Mouse (Mus musculus): ENCODE measurements around the gene Myom3. TPM values are rescaled to one million over a fixed set of nuclear protein-coding genes. Genes with fewer than 3 reads are reported as not detected.
A peak's percentile ranks its signal among the peaks of the same experiment; 100 is the strongest.

Gene Myom3
- total RNA-seq, 4 experiments from 2014 or later = 0.98 to 1.7 (median 1.1) TPM

DNA sequence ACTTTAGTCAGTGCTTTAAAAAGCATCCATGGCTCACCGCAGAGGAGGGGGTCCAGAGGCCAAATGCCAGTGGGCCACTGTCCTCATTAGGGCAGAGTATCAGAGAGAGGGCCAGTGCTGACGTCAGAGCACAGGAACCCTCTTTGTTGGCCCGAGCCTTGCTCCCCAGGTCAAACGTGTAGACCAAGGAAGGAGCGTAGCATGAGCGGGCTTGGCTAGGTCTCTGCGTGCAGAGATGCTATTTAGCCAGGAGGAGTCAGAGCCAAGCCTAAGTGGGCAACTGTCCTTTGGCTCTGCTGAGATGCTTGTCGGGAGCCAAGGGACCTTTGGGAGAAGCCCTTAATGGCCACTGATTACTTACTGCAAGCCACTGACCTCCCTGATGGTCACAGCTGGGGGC lies 1.5 kb downstream of the Myom3 start:
- DNase-seq (ENCODE audit: low spot score in 2 of 2) = no peak

DNA sequence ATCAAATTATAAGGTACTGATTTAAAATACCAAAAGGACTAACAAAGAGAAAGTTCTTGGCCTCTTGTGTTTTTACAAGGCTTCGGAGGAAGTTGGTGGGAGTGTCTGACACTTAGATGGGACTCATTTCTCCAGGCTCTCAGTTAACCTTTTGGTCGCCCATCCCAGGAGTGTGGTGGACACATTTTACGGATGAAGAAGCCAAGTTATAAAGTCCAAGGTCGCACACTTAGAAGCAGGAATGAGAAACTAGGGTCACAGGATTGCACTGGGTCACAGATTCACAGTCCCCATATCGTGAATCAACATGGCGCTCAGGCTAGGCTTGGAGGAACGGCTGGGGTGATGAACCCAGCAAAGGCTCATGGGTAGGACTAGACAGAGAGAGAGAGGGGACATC lies 2.1 kb downstream of the Myom3 start:
- DNase-seq (ENCODE audit: low spot score in 2 of 2) = no peak

DNA sequence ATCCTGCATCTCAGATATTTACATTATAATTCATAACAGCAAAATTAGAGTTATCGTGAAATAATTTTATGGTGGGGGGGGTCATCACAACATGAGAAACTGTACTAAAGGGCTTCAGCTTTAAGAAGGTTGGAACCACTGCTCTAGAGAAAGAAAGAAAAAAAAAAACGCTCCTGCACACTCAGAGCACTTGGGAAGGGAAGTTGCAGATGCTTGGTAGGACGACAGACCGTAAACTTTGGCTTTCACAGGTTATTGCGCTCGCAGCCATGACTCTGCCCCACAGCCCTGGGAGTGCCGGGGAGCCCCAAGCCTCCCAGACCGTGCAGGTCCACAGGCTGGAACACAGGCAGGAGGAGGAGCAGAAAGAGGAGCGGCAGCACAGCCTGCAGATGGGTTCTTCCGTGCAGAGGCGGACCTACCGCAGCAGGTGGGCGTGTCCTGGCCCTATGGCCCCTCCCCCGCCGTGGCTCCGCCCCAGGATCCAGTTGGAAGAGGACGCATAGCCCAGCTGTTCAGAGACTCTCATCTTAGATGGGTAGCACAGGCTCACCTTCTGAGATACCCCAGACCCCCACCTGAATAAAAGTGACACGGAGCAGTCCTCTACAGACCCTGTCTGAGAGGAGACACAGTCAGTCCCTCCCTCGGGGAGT lies 2.9 kb downstream of the Myom3 start:
- peak in 1 of 2 experiments; percentile 25 for DNase-seq (ENCODE audit: low spot score in 2 of 2)

DNA sequence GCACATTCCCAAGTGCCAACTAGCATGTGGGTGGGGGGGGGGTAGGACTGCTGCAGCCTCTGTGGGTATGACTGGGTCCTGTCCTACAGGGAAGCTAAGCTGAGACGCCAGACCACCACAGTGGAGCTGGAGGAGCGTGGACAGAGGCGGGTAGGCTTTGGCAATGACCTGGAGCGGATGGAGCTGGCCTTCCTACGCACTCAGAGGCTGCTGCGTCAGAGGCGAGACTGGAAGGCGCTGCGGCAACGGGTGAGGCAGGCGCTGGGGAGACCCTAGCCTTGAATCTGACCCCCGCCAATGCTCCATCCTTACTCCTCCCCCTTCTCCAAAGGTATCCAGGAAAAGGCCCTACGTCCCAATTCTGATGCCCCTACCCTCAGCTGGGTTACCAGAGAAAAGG lies 5.2 kb downstream of the Myom3 start:
- no peak for DNase-seq (ENCODE audit: low spot score in 2 of 2)

DNA sequence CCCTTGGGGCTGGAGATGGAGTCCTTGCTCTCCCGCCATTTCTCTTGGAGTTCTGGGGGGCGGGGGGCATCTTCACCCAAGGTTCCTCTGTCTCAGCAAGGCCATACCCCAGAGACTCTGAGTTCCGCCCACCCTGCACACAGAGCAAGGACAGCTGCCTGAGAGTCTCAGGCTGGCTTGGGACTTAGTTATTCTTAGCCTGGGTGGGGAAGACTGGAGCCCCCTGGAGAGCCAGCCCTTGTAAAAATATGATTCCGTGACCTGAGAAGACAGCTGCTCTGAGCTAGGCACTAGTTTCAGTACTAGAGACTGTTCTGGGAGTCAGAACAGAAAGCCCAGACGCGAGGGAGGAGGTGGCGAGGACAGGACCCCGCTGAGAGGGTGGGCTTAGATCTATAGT lies 6.2 kb downstream of the Myom3 start:
- no peak for DNase-seq (ENCODE audit: low spot score in 2 of 2)

DNA sequence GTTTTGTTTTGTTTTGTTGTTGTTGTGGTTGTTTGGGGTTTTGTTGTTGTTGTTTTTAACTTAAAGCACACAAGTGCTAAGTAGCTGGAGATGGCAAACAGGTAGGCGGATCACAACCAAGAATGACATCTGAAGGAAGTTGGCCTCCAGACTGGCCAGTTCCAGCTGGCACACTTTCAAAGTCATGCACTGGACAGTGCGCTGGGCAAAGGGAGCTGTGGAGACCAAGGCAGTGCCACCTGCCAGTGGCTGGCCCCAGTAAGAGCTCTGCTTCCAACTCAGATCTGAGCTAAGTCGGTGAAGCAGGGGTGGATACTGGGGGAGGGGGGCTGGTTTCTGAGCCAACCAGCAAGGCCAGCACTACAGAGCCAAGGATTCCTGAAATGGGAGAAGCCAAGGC lies 7.5 kb downstream of the Myom3 start:
- no peak for DNase-seq (ENCODE audit: low spot score in 2 of 2)

DNA sequence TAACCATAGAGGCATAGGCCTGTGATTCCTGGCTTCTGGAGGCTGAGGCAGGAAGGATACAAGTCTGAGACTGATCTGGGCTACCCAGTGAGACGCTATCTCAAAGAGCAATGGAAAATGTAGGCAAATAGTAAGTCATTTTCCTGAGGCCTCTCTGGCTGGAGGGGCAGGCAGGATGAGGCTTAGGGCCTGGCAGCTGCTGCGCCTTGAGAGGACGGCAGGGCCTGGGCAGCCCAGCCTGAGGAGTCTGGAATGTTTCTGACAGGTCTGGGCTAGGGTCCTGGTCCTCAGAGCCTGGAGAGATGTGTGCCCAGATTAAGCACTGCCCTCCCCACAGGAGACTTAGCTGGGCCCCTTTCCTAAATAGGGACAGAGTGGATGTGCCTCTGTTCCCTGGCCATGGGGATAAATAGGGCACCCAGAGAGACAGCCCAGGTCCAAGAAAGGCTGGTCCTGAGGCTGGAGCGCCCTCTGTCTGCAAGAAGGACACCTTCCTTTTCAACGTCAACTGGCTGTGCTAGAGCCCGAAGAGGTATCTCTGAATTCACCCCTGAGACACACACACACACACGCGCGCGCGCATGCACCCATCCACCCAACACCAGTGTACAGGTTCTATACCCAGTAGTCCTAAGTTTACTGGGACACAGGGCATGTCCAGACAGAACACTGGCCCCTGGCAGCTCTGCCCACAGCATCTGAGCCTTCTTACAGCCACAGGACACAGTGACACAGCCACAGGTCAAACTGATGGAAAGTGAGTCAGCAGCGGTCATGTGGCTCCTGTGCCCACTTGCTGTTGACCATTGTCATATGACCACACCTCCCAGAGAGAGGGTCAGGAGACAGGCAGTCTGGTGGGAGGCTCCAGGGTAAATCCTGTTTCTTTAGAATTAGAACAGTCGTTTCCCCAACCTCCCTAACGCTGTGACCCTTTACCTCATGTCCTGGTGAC lies 9.3 kb downstream of the Myom3 start:
- no peak for DNase-seq (ENCODE audit: low spot score in 2 of 2)

DNA sequence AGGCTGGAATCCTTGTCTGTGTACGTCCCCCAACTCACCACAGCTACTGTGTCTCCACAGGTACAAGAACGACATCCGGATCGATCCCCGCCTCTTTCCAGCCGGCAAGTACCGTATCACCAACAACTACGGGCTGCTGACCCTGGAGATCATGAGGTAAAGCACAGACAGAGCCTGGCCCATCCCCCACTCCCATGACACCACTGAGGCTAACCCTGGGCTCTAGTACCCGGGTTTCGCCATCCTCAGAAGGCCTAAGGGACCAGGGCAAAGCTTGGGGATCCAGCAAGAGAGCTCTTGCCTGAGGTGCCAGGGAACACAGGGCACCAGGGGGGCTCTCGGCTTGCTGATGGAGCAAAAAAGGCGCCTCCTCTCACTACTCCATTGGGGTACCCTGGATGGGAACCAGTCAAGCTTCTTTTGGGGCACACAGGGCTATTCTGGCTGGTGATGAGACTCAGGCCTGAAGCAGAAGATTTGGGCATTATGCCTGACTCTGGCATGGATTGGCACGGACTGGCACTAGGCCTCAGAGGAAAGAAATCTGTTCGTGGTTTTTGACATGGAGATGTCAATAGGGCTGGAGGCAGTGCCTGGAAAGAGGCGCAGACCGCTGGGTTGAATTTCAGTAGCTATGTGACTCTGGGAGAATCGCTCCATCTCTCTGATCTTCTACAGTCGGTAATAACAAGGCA lies 11.2 kb downstream of the Myom3 start:
- no peak for DNase-seq (ENCODE audit: low spot score in 2 of 2)

DNA sequence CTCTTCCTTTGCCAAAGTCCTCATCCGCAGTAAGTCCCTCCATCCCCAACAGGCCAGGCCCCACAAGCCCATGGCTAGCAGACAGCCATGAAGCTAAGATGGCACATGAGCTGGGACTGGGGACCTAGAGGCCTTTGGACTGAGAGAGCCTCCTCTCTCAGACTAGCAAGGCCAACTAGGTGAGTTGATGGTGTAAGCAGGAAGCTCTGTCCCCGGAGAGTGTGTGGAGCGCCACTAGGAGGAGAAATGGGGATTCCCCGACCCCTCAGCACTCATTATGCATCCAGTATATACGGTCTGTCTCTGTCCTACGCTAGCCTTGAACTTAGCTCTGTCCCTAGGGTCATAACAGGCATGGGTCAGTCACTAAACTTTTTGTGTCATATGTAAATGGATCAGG lies 12.1 kb downstream of the Myom3 start:
- DNase-seq (ENCODE audit: low spot score in 2 of 2) = no peak

DNA sequence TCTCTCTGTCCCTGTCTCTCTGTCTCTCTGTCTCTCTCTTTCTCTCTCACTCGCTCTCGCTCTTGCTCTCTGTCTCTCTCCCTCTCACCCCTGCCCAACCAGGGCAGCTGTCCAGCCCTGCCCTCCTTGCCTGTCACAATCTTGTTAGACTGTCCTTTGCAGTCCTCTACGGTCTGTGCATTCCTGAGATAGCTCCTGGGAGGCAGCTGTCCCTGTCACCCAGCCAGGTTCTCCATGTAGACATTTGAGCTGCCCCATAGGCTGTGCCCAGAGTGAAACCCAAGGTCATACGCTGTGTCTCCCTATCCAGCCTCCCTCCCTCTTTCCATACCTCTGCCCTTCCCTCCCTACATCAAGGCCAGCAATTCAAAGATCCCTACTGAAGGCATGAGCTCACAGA lies 13.2 kb downstream of the Myom3 start:
- no peak for DNase-seq (ENCODE audit: low spot score in 2 of 2)

DNA sequence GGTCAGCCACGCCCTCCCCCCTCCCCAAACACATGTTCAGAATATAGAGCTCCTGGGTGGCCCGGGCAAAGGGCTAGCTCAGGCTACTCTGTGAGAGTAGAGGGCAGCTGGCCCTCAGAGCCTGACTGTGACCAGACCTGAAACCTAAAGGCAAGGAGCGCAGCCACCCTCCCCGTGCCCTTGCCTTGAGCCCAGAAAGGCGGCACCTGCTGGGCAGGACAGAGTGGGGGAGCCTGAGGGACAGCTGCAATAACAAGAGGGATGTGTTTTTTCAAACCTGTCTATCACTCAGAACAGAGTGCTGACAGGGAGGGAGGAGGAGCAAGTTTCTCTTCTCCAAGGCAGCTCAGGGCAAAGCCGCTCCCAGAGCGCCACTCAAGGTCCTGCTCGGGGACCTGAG lies 15.0 kb downstream of the Myom3 start:
- no peak for DNase-seq (ENCODE audit: low spot score in 2 of 2)

DNA sequence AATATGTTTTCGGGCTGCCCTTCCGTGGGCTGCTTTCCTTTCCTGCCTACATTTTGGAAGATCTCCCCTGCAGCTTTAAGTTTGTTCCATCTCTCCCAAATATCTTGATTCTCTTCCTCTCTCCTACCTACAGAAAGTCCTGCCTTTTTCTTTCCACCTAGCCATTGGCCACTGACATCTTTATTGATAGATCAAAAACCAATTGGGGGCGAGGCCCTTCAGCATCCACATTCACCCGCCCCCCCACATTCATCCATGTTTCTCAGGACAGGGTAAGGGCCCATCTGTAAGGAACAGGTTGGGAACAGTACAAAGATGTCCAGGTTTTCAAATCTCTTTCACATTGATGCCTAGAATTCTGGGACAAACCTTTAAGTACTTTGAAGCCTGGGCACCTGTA lies 17.3 kb downstream of the Myom3 start:
- no peak for DNase-seq (ENCODE audit: low spot score in 2 of 2)

DNA sequence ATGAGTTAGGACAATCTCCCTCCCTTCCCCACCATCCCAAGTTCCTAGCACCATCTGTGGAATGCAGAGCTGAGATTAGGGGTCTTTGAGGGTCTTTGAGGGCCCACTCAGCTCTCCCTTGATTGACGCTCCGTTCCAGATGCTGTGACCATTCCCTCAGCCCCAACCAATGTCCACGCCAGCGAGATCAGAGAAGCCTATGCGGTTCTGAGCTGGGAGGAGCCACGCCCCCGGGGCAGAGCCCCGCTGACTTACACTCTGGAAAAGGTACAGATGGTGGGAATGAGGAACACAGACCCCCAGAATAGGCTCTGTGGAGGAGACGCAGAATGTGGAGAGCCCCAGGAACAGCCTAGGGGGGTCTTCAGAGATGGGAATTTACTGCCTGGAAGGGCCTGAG lies 20.1 kb downstream of the Myom3 start:
- no peak for DNase-seq (ENCODE audit: low spot score in 2 of 2)

DNA sequence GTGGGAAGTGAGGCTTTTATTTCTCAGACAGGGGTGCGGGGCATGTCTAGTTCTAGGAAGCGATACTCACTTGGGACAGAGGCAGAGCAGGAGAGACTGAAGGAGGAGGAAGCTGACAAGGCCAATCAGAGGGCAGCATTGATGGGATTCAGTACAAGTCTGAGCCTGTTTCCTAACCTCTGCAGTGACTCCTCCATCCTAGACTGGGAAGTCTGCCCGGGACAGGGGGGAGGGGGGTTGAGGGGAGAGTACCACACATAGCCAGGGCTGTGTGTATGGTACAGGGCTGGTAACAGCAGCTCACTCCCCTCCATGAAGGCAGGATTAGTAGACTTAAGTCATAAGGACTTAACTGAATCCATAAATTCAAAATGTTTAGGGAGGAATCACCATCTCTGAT lies 20.7 kb downstream of the Myom3 start:
- no peak for DNase-seq (ENCODE audit: low spot score in 2 of 2)

DNA sequence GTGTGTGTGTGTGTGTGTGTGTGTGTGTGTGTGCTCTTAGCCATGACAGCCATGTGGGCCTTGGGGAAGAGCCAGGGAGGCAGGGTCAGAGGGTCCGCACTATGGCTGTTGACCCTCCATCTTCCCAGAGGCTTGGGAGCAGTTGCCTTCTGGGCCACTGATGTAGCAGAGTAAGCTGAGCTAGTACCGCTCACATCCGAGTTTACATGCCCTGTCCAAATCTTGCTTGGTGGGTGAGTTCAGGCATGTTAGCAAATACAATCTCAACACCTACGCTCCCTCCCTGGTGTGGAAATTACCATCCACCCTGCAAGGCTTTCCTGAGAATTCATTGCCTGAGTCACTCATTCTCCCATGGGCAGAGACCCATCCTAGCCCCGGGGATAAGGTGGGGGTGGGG lies 21.8 kb downstream of the Myom3 start:
- no peak for DNase-seq (ENCODE audit: low spot score in 2 of 2)

DNA sequence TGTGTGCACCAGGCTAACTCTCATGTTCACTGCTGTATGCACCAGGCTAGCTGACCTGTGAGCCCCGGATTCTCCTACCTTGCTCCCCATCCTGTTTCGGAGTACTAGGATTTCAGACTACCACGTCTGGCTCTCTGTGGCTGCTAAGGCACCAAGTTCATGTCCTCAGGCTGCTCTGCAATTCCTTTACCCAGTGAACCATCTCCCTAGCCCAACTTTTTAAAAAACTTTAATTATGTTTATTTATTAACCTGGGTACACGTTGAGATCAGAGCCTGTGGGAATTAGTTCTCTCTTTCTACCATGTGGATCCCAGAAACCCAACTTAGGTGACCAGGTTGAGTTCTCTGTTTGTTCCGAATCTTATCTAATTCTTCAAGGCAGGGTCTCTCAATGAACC lies 27.1 kb downstream of the Myom3 start:
- no peak for DNase-seq (ENCODE audit: low spot score in 2 of 2)

DNA sequence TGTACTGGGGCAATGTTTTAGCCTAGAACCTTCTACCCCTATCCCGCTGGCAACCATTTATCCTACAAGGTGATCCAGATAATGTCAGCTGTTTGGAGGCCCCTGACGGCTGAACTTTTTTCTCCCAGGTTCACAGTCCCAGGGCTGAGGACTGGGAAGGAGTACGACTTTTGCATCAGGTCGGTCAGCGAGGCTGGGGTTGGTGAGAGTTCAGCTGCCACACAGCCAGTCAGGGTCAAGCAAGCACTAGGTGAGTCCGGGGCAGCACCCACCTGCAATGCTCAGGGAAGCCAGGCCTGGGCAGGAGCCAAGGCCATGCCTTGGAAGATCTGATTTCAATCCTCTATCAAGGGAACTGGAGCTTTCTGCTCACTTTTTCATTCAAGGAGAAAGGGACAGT lies 27.8 kb downstream of the Myom3 start:
- DNase-seq (ENCODE audit: low spot score in 2 of 2) = no peak

DNA sequence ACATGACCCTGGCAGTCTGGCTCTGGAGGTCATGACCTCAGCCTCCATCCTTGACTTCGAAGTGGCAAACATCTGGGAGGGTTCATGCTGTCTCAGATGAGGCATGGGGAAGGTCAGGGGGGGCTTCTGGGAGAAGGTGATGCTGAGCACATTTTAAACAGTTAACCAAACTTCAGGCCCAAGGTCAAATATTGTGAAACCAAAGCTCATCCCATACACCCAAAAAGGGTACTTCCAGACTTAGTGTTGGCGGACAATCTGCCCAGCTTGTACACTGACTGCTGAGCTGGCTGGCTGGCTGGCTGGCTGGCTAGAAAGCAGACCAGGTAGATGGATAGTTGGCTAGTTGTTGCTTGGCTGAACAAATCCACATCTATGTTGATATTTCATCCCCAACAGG lies 29.6 kb downstream of the Myom3 start:
- DNase-seq (ENCODE audit: low spot score in 2 of 2) = no peak

DNA sequence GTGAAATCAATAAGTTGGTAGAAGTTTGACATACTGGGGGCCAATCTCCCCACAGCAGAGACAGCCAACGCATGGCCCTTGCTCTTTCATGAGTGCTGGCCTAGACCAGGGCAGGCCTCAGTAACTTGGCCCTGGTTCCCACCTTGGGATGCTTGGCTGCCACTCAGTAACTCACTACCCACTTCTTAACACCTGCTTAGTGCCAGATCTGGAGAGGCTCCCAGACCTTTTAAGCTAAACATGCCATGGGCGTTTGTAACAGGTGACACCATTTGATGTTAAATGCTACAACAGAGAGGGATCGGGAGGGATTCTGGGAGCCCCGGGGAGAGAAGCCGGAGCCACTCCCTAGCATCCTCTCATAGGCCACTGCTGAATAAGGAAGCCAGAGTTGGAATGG lies 33.3 kb downstream of the Myom3 start:
- DNase-seq (ENCODE audit: low spot score in 2 of 2) = no peak

DNA sequence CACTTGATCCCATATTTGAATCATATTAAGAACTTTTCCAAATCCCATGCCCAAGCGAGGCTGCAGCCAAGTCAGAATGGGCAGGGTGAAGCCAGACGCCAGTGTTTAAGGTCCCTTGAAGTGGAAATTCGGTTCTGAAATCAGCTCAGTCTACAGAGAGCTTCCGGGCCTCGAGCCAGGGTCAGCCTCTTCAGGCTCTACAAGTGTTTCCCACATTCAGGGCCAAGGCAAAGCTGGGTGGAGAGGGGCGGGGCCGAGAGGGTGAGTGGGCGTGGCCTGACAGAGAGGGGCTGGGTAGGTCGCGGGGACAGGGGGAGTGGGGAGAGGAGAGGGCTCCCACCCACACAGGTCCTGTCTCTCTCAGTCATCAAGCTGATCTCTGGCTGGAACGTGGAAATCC lies 38.4 kb downstream of the Myom3 start:
- DNase-seq (ENCODE audit: low spot score in 2 of 2) = no peak

DNA sequence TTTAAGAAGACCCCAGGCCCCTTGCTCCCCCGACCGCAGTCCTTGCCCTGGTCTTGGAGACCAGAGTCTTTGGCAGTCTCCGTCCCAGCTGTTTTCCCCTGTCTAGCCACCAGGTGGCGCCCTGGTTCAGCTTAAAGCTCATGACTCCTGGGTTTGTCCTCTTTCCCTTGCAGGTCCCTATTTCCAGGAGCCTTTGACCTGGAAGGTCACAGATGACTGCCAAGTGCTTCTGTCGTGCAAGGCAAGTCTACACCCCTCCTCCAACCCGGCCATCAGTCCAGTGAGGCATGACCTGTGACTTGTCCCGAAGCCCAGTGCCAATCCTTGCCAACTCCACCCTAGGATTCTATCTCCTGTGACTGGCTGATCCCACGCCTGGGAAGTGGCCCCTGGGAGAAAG lies 42.0 kb downstream of the Myom3 start:
- peak; percentile 63 to 90 for DNase-seq (ENCODE audit: low spot score in 2 of 2)

DNA sequence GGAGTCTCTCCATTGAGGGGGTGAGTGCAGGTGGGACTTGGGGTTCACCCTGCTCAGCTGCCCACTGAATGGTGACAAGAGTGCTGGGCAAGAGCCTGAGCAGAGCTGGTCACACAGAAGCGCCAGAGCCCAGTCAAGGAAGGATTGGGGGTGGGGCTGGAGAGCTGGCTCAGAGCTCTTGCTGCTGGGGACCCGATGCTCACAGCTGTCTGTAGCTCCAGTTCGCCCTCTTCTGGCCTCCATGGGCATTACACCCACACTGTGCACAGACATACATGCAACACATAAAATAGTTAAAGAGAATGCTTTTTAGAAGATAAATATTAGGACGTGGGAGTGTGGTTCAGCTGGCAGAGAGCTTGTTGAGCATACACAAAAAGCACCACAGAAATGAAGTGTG lies 43.8 kb downstream of the Myom3 start:
- no peak for DNase-seq (ENCODE audit: low spot score in 2 of 2)
